Mouse (Mus musculus): ENCODE measurements around the gene Tmem182.

Gene Tmem182

GRCm38 (mm10) chr1:40805351-40805750 is at the start of gene Tmem182:
TSS of gene Tmem182 (plus strand) at chr1:40805601.
- no peak for DNase-seq (ENCODE audit: low spot score)

- DNase-seq (ENCODE audit: low spot score), result no peak
These were observed 45.5 kb upstream of the Tmem182 start for GRCm38 (mm10) chr1:40759751-40760445.

GRCm38 (mm10) chr1:40764042-40764441 is 41.4 kb upstream of the Tmem182 start:
- no peak for DNase-seq (ENCODE audit: low spot score)

- DNase-seq (ENCODE audit: low spot score), result no peak
These were observed 40.6 kb upstream of the Tmem182 start for GRCm38 (mm10) chr1:40764701-40765275.

- DNase-seq (ENCODE audit: low spot score), result no peak
These were observed 39.9 kb upstream of the Tmem182 start for GRCm38 (mm10) chr1:40765521-40765920.

- DNase-seq (ENCODE audit: low spot score), result no peak
These were observed 37.8 kb upstream of the Tmem182 start for GRCm38 (mm10) chr1:40767588-40767987.

- no peak for DNase-seq (ENCODE audit: low spot score)
These were observed 36.8 kb upstream of the Tmem182 start for GRCm38 (mm10) chr1:40768606-40769005.

GRCm38 (mm10) chr1:40769331-40769894 is 36.0 kb upstream of the Tmem182 start:
- no peak for DNase-seq (ENCODE audit: low spot score)

- no peak for DNase-seq (ENCODE audit: low spot score)
These were observed 34.0 kb upstream of the Tmem182 start for GRCm38 (mm10) chr1:40771196-40771970.

- no peak for DNase-seq (ENCODE audit: low spot score)
These were observed 32.2 kb upstream of the Tmem182 start for GRCm38 (mm10) chr1:40773234-40773633.

- no peak for DNase-seq (ENCODE audit: low spot score)
These were observed 31.4 kb upstream of the Tmem182 start for GRCm38 (mm10) chr1:40774040-40774439.

GRCm38 (mm10) chr1:40776102-40776501 is 29.3 kb upstream of the Tmem182 start:
- no peak for DNase-seq (ENCODE audit: low spot score)

GRCm38 (mm10) chr1:40776763-40777162 is 28.6 kb upstream of the Tmem182 start:
- DNase-seq (ENCODE audit: low spot score), result no peak

GRCm38 (mm10) chr1:40783450-40783849 is 22.0 kb upstream of the Tmem182 start:
- no peak for DNase-seq (ENCODE audit: low spot score)

GRCm38 (mm10) chr1:40784306-40784705 is 21.1 kb upstream of the Tmem182 start:
- DNase-seq (ENCODE audit: low spot score), result no peak

- DNase-seq (ENCODE audit: low spot score), result no peak
These were observed 19.4 kb upstream of the Tmem182 start for GRCm38 (mm10) chr1:40785876-40786445.

GRCm38 (mm10) chr1:40788956-40789355 is 16.4 kb upstream of the Tmem182 start:
- DNase-seq (ENCODE audit: low spot score), result no peak

- DNase-seq (ENCODE audit: low spot score), result no peak
These were observed 15.7 kb upstream of the Tmem182 start for GRCm38 (mm10) chr1:40789666-40790233.

- peak; percentile 78 for DNase-seq (ENCODE audit: low spot score)
These were observed 14.9 kb upstream of the Tmem182 start, which contains the start of gene Mfsd9 for GRCm38 (mm10) chr1:40790324-40791141. TSS of gene Mfsd9 (minus strand) at chr1:40790687.

- no peak for DNase-seq (ENCODE audit: low spot score)
These were observed 9.9 kb upstream of the Tmem182 start for GRCm38 (mm10) chr1:40795508-40795907.

GRCm38 (mm10) chr1:40797348-40797747 is 8.1 kb upstream of the Tmem182 start:
- peak; percentile 17 for DNase-seq (ENCODE audit: low spot score)

All from ovary, adult 18-20 months (tissue).